Mouse (Mus musculus): Measurements from ENCODE around the gene Cyp2d40. TPM values are rescaled to one million over a fixed set of nuclear protein-coding genes. Genes with fewer than 3 reads are reported as not detected.

Gene Cyp2d40
- total RNA-seq, 2 experiments from 2014 or later: not detected

Small RNAs within 50 kb of the gene (microRNA-seq; reads per million reads assigned to microRNA genes)
- 0 reads per million in 2 experiments for gene Gm27618

Other genes starting within 250 kb of the Cyp2d40 start
- not detected for gene Cyp2d12, start 209.1 kb downstream of the Cyp2d40 start, total RNA-seq (2021)
- not detected for gene Cyp2d34, start 143.2 kb downstream of the Cyp2d40 start, total RNA-seq (2021)
- under 1 TPM in 1 of 2 experiments, not detected in 1; 0.71 TPM for gene Cyp2d26, start 30.1 kb upstream of the Cyp2d40 start, total RNA-seq (2021)
- 100 to 1,000 TPM; 139 to 153 TPM for gene Tcf20, start 223.7 kb upstream of the Cyp2d40 start, total RNA-seq (2021)